Mouse (Mus musculus) lung, postnatal 0 days (tissue): ENCODE measurements around the gene Polr1d.

Source experiments
- CTCF ChIP-seq: IDR thresholded peaks from 2 replicates; pipeline ENCODE4 v1.5.1; 2016; ENCODE audit warnings: antibody characterized with exemption, mild to moderate bottlenecking
- EP300 ChIP-seq: IDR thresholded peaks from 2 replicates; pipeline ENCODE4 v1.6.1; 2016; ENCODE audit warnings: antibody characterized with exemption, mild to moderate bottlenecking, control low read depth

- TF ChIP-seq CTCF: no peak
- TF ChIP-seq EP300: no peak
These were observed 17.4 kb downstream of the Polr1d start for GRCm38 (mm10) chr5:147094296-147094695.
